Comparison of ENCODE assay signal across 12 mouse cellular contexts in the genomic region with DNA sequence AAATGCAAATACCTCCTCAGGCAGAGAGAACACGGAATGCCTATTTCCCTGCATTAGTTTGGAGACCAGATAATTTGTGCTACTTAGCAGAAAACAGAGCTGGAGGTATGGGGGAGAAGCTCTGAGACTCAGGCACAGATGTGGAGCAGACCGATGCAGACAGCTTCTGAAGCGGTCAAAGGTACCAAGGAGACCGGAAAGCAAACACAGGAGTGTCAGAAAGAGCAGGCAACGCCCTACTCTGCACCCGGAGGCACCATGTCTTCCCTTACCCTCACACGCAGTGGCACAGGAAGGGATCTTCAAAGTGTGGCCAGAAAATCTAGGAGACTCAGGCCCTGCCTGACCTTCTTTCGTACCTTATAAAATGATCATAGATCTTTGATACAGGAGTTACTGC.
"Had no signal": no experiment of that assay in that cellular context is flagged by ENCODE, and none has a peak within 500 bp of the region (broad histone marks: within the 10 kb centered on the region; RNA-seq: fewer than 3 reads in every experiment).

No protein-coding gene starts in this region.

- H3K36me3 ChIP-seq: limb, embryonic 15.5 days; liver, embryonic 12.5 days; midbrain, embryonic 10.5 days; midbrain, embryonic 15.5 days; neural tube, embryonic 13.5 days had no signal

- DNase-seq: kidney, adult 18-20 months; kidney, postnatal 25 days; lung, embryonic 14.5 days; lung, postnatal 10 days; lung, postnatal 4 days; spleen, adult 18-20 months; thymus, postnatal 4 days had no signal

- H3K4me3 ChIP-seq: limb, embryonic 15.5 days; liver, embryonic 12.5 days; midbrain, embryonic 10.5 days; midbrain, embryonic 15.5 days; neural tube, embryonic 13.5 days had no signal

- H3K27ac ChIP-seq: limb, embryonic 15.5 days; liver, embryonic 12.5 days; midbrain, embryonic 10.5 days; midbrain, embryonic 15.5 days; neural tube, embryonic 13.5 days had no signal

- H3K9ac ChIP-seq: limb, embryonic 15.5 days; liver, embryonic 12.5 days; lung, embryonic 14.5 days; midbrain, embryonic 15.5 days; neural tube, embryonic 13.5 days had no signal

- ATAC-seq: liver, embryonic 12.5 days; midbrain, embryonic 15.5 days had no signal

- H3K4me1 ChIP-seq: liver, embryonic 12.5 days had no signal

- H3K9me3 ChIP-seq: limb, embryonic 15.5 days; liver, embryonic 12.5 days; midbrain, embryonic 15.5 days; neural tube, embryonic 13.5 days had no signal

- H3K4me2 ChIP-seq: limb, embryonic 15.5 days; liver, embryonic 12.5 days; lung, embryonic 14.5 days; midbrain, embryonic 15.5 days; neural tube, embryonic 13.5 days had no signal

- H3K27me3 ChIP-seq: limb, embryonic 15.5 days; midbrain, embryonic 15.5 days; neural tube, embryonic 13.5 days had no signal
